Mouse (Mus musculus) MEL (cell line): ENCODE measurements around the gene Map7. TPM values are rescaled to one million over a fixed set of nuclear protein-coding genes. Genes with fewer than 3 reads are reported as not detected.

ENCODE experiments used
- DNase-seq: peaks from one replicate; pipeline ENCODE4 v3.0.0; 2011; ENCODE audit warnings: low read depth, low spot score
- H3K27ac ChIP-seq: 2 replicates; pipeline ENCODE4 v1.5.1; 2012; ENCODE audit warnings: low read depth, mild to moderate bottlenecking, control low read depth, low read length, moderate library complexity; ENCODE audit not compliant: control insufficient read depth
- H3K27me3 ChIP-seq, 2 experiments: fragments of 150-350 bp in 1 of 2; sonication (generic) in 1 of 2; 2 replicates each; pipeline ENCODE4 v1.6.1; 2012; ENCODE audit warnings: low read length in 2 of 2, mild to moderate bottlenecking in 2 of 2, improper control_type of control experiment in 1 of 2, moderate library complexity in 1 of 2; ENCODE audit not compliant: insufficient read depth in 2 of 2, control insufficient read depth in 1 of 2
- H3K36me3 ChIP-seq, 2 experiments: 2 replicates each; pipeline ENCODE4 v1.6.1; 2012 to 2014; ENCODE audit warnings: low read length in 2 of 2, improper control_type of control experiment in 1 of 2, inconsistent platforms in 1 of 2, mild to moderate bottlenecking in 1 of 2; ENCODE audit not compliant: insufficient read depth in 2 of 2, control insufficient read depth in 1 of 2
- H3K4me1 ChIP-seq, 2 experiments: fragments of 150-350 bp in 1 of 2; sonication (generic) in 1 of 2; 2 replicates each; pipeline ENCODE4 v1.6.1; 2012; ENCODE audit warnings: low read length in 2 of 2, improper control_type of control experiment in 1 of 2, mild to moderate bottlenecking in 1 of 2; ENCODE audit not compliant: insufficient read depth in 2 of 2, control insufficient read depth in 1 of 2
- H3K4me3 ChIP-seq, 2 experiments: fragments of 150-350 bp in 1 of 2; sonication (generic) in 1 of 2; 2 replicates each; pipeline ENCODE4 v1.5.1; 2012; ENCODE audit warnings: low read depth in 2 of 2, low read length in 2 of 2, mild to moderate bottlenecking in 2 of 2, moderate library complexity in 2 of 2, control low read depth in 1 of 2, improper control_type of control experiment in 1 of 2; ENCODE audit not compliant: control insufficient read depth in 1 of 2, insufficient read depth in 1 of 2
- H3K79me2 ChIP-seq: 2 replicates; pipeline ENCODE4 v1.6.1; 2012; ENCODE audit warnings: mild to moderate bottlenecking, low read length, moderate library complexity; ENCODE audit not compliant: control insufficient read depth, poor library complexity, insufficient read depth
- H3K9ac ChIP-seq: 2 replicates; pipeline ENCODE4 v1.6.1; 2012; ENCODE audit warnings: low read depth, mild to moderate bottlenecking, control low read depth, low read length, moderate library complexity; ENCODE audit not compliant: control insufficient read depth, poor library complexity, severe bottlenecking
- H3K9me3 ChIP-seq: fragments of 150-350 bp; sonication (generic); replicated peaks from 2 replicates; pipeline ENCODE4 v1.6.1; 2012; ENCODE audit warnings: mild to moderate bottlenecking, low read length, improper control_type of control experiment, moderate library complexity; ENCODE audit not compliant: insufficient read depth
- BHLHE40 ChIP-seq: IDR thresholded peaks from 2 replicates; pipeline ENCODE4 v1.6.1; 2012; ENCODE audit warnings: low read depth, mild to moderate bottlenecking, inconsistent platforms, low read length, improper control_type of control experiment, borderline replicate concordance
- CHD2 ChIP-seq: IDR thresholded peaks from 2 replicates; pipeline ENCODE4 v1.6.1; 2011; ENCODE audit warnings: low read length, improper control_type of control experiment
- CTCF ChIP-seq, 3 experiments: IDR thresholded peaks in 2 of 3; conservative IDR thresholded peaks in 1 of 3; 2 replicates each; pipeline ENCODE4 v1.5.1; 2011 to 2012; ENCODE audit warnings: low read length in 3 of 3, low read depth in 2 of 3, mild to moderate bottlenecking in 2 of 3, improper control_type of control experiment in 1 of 3, inconsistent platforms in 1 of 3, mixed read lengths in 1 of 3, moderate library complexity in 1 of 3; ENCODE audit not compliant: control insufficient read depth in 1 of 3, insufficient read depth in 1 of 3, poor library complexity in 1 of 3, severe bottlenecking in 1 of 3
- E2F4 ChIP-seq: IDR thresholded peaks from 2 replicates; pipeline ENCODE4 v1.6.1; 2011; ENCODE audit warnings: low read depth, low read length, improper control_type of control experiment, borderline replicate concordance
- ELF1 ChIP-seq: IDR thresholded peaks from 2 replicates; pipeline ENCODE4 v1.6.1; 2014; ENCODE audit warnings: low read depth, mild to moderate bottlenecking, inconsistent platforms, low read length, improper control_type of control experiment, moderate library complexity
- GABPA ChIP-seq: IDR thresholded peaks from 2 replicates; pipeline ENCODE4 v1.6.1; 2012; ENCODE audit warnings: low read depth, mild to moderate bottlenecking, inconsistent platforms, low read length, improper control_type of control experiment, moderate library complexity
- GATA1 ChIP-seq: IDR thresholded peaks from 2 replicates; pipeline ENCODE4 v1.6.1; 2011; ENCODE audit warnings: low read depth, low read length, improper control_type of control experiment
- HCFC1 ChIP-seq: IDR thresholded peaks from 2 replicates; pipeline ENCODE4 v1.6.1; 2012; ENCODE audit warnings: low read depth, mild to moderate bottlenecking, inconsistent platforms, low read length, improper control_type of control experiment, moderate library complexity
- JUND ChIP-seq: IDR thresholded peaks from 2 replicates; pipeline ENCODE4 v1.6.1; 2011; ENCODE audit warnings: low read depth, mild to moderate bottlenecking, improper control_type of control experiment, low read length
- MAFK ChIP-seq: IDR thresholded peaks from 2 replicates; pipeline ENCODE4 v1.6.1; 2011; ENCODE audit warnings: low read depth, mild to moderate bottlenecking, low read length, improper control_type of control experiment, borderline replicate concordance
- MAZ ChIP-seq: IDR thresholded peaks from 2 replicates; pipeline ENCODE4 v1.6.1; 2012; ENCODE audit warnings: low read depth, mild to moderate bottlenecking, inconsistent platforms, low read length, improper control_type of control experiment
- MEF2A ChIP-seq: IDR thresholded peaks from 2 replicates; pipeline ENCODE4 v1.6.1; 2014; ENCODE audit warnings: low read depth, mild to moderate bottlenecking, inconsistent platforms, low read length, improper control_type of control experiment; ENCODE audit not compliant: poor library complexity, insufficient replicate concordance, severe bottlenecking; ENCODE audit errors: extremely low read depth
- MYB ChIP-seq: IDR thresholded peaks from 2 replicates; pipeline ENCODE4 v1.6.1; 2011; ENCODE audit warnings: mild to moderate bottlenecking, low read depth, low read length, improper control_type of control experiment
- MYC ChIP-seq: IDR thresholded peaks from 2 replicates; pipeline ENCODE4 v1.6.1; 2011; ENCODE audit warnings: low read depth, mild to moderate bottlenecking, low read length, improper control_type of control experiment, moderate library complexity
- NELFE ChIP-seq: IDR thresholded peaks from 2 replicates; pipeline ENCODE4 v1.6.1; 2011; ENCODE audit warnings: low read depth, low read length, improper control_type of control experiment
- POLR2AphosphoS2 ChIP-seq: IDR thresholded peaks from 2 replicates; pipeline ENCODE4 v1.6.1; 2011; ENCODE audit warnings: low read length, improper control_type of control experiment
- RCOR1 ChIP-seq: IDR thresholded peaks from 2 replicates; pipeline ENCODE4 v1.6.1; 2012; ENCODE audit warnings: low read depth, mild to moderate bottlenecking, inconsistent platforms, low read length, improper control_type of control experiment
- SMC3 ChIP-seq: IDR thresholded peaks from 2 replicates; pipeline ENCODE4 v1.6.1; 2011; ENCODE audit warnings: low read depth, low read length, improper control_type of control experiment
- TAL1 ChIP-seq: IDR thresholded peaks from 2 replicates; pipeline ENCODE4 v1.6.1; 2012; ENCODE audit warnings: mild to moderate bottlenecking, inconsistent platforms, low read length, moderate library complexity, mixed read lengths
- UBTF ChIP-seq: IDR thresholded peaks from 2 replicates; pipeline ENCODE4 v1.6.1; 2012; ENCODE audit warnings: low read depth, mild to moderate bottlenecking, inconsistent platforms, low read length, improper control_type of control experiment, moderate library complexity, borderline replicate concordance; ENCODE audit not compliant: insufficient read depth
- USF1 ChIP-seq: IDR thresholded peaks from 2 replicates; pipeline ENCODE4 v1.6.1; 2014; ENCODE audit warnings: low read depth, mild to moderate bottlenecking, inconsistent platforms, low read length, improper control_type of control experiment, moderate library complexity
- USF2 ChIP-seq, 2 experiments: IDR thresholded peaks; 2 replicates each; pipeline ENCODE4 v1.6.1; 2011 to 2012; ENCODE audit warnings: improper control_type of control experiment in 2 of 2, low read length in 2 of 2, borderline replicate concordance in 1 of 2, inconsistent platforms in 1 of 2, low read depth in 1 of 2, mild to moderate bottlenecking in 1 of 2; ENCODE audit not compliant: insufficient read depth in 1 of 2
- ZC3H11A ChIP-seq: IDR thresholded peaks from 2 replicates; pipeline ENCODE4 v1.6.1; 2012; ENCODE audit warnings: low read depth, mild to moderate bottlenecking, inconsistent platforms, low read length, improper control_type of control experiment
- ZMIZ1 ChIP-seq: IDR thresholded peaks from 2 replicates; pipeline ENCODE4 v1.6.1; 2012; ENCODE audit warnings: low read depth, mild to moderate bottlenecking, inconsistent platforms, low read length, improper control_type of control experiment, moderate library complexity
- polyA plus RNA-seq, 2 experiments: library from polyadenylated mRNA; stranded (reverse) in 1 of 2; unstranded in 1 of 2; fragments of >175 nt in 1 of 2; fragments of >200 nt in 1 of 2; gene quantifications; 2 replicates each; pipeline versions ENCODE4 v1.2.1 to v1.2.4; 2012; ENCODE audit warnings: low replicate concordance in 2 of 2, low read depth in 1 of 2; ENCODE audit not compliant: insufficient read length in 2 of 2, insufficient read depth in 1 of 2, missing spikeins in 1 of 2
- total RNA-seq: library from RNA; depleted of rRNA; stranded (reverse); fragments of 300-350 nt; gene quantifications from 2 replicates; pipeline ENCODE4 v1.2.3, GENCODE M21; 2012

Gene Map7
- total and polyA plus RNA-seq, 3 experiments: 3.1 to 9.5 TPM; not detected in 1

DNA sequence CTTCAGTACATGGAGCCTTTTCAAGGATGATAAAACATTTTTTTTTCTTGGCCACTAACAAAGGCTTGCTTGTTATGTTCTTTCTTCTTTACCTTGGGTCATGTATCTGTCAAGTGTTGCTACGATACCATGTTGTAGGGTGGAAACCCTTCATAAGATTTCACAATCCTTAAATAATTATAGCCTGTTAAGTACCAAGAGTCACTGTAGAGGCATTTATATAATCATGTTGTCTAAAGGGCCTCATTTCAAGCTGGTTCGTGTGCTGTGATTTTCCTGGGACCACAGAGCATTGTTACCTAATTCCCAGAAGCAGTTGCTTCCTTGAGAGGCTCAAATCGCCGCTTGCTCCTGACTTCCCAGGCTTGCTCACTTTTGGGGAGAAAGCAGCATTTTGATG lies 66.1 kb downstream of the Map7 start:
- H3K4me3 ChIP-seq: no peak overlapping the region

DNA sequence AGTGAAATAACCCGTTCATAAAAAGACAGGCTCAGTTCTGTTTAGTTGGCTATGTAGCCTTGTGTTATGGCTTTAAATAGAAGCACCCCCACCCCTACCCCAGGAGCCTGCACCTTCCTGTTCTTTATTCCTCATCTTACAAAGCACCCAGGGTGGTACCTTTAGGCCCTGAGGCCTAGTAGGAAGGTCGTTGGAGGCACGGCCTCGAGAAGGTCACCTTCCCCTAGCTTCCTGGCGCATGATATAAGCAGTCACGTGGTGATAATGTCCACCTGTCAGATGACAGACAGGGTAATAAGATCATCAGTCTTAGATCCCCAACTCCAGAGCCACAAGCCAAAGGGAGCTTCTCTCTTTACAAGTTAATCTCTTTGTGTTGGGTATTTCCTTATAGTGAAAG lies 68.7 kb downstream of the Map7 start:
- no peaks in the 10 kb centered on the region for H3K4me1 ChIP-seq
- no peak for DNase-seq
- no peaks in the 10 kb centered on the region for H3K36me3 ChIP-seq
- TF ChIP-seq USF2 (IDR thresholded peaks at IDR 0.05; ENCODE audit: borderline replicate concordance in 1 of 2, insufficient read depth in 1 of 2, low read depth in 1 of 2, low read length in 2 of 2) (no peak), SMC3 (no peak), CHD2 (no peak), TAL1 (no peak), GATA1 (no peak), GABPA (no peak), MEF2A (no peak), JUND (no peak), UBTF (no peak), E2F4 (no peak), ELF1 (no peak), CTCF (IDR thresholded peaks at IDR 0.05 in 2 of 3, conservative IDR thresholded peaks at IDR 0.05 in 1 of 3; ENCODE audit: control insufficient read depth in 1 of 3, insufficient read depth in 1 of 3, low read depth in 2 of 3, low read length in 3 of 3, poor library complexity in 1 of 3, severe bottlenecking in 1 of 3) (no peak), HCFC1 (no peak), BHLHE40 (no peak), MYC (no peak), ZMIZ1 (no peak), MAZ (no peak), MYB (no peak)
- H3K27ac ChIP-seq: no peak overlapping the region
- no peaks in the 10 kb centered on the region for H3K27me3 ChIP-seq
- H3K79me2 ChIP-seq: no peaks in the 10 kb centered on the region
- H3K9me3 ChIP-seq: no peaks in the 10 kb centered on the region
- H3K4me3 ChIP-seq: no peak overlapping the region
- H3K9ac ChIP-seq: no peak overlapping the region

More for the DNA sequence above, 66.1 kb downstream of the Map7 start:
- Histone ChIP-seq H3K79me2 (no peaks in the 10 kb centered on the region), H3K9ac (no peak overlapping the region), H3K36me3 (no peaks in the 10 kb centered on the region), H3K9me3 (no peaks in the 10 kb centered on the region), H3K27me3 (no peaks in the 10 kb centered on the region), H3K4me1 (no peaks in the 10 kb centered on the region), H3K27ac (no peak overlapping the region)
- no peak for DNase-seq
- no peak for TF ChIP-seq HCFC1
- TF ChIP-seq ELF1: no peak
- no peak for TF ChIP-seq MAFK
- TF ChIP-seq JUND: no peak
- TF ChIP-seq RCOR1: no peak
- no peak for TF ChIP-seq MAZ
- TF ChIP-seq E2F4: no peak
- TF ChIP-seq USF1: no peak
- no peak for TF ChIP-seq NELFE
- no peak for TF ChIP-seq ZC3H11A
- TF ChIP-seq POLR2AphosphoS2: no peak
- TF ChIP-seq MYB: no peak
- TF ChIP-seq UBTF: no peak
